8 mouse cellular contexts compared by ENCODE assay signal in genomic region chr9:63749296-63749915, GRCm38 (mm10). TPM values are rescaled to one million over a fixed set of nuclear protein-coding genes. Genes with fewer than 3 reads are reported as not detected.
DNase-seq lines count a peak whose midpoint lies in the region; ATAC-seq lines count a peak whose summit lies in the region.

No protein-coding gene starts in this region.

- no peaks in the 10 kb centered on the region for H3K9me3 ChIP-seq in heart, embryonic 12.5 days (replicated peaks)
- no peaks in the 10 kb centered on the region for H3K9me3 ChIP-seq in lung, embryonic 15.5 days
- H3K9me3 ChIP-seq in embryonic facial prominence, embryonic 11.5 days (replicated peaks; ENCODE audit: control insufficient read depth, low read length), result no peaks in the 10 kb centered on the region
- no peaks in the 10 kb centered on the region for H3K9me3 ChIP-seq in liver, embryonic 15.5 days (replicated peaks)

- H3K4me3 ChIP-seq in heart, embryonic 12.5 days, result no peak overlapping the region
- H3K4me3 ChIP-seq in lung, embryonic 15.5 days, result no peak overlapping the region
- H3K4me3 ChIP-seq in embryonic facial prominence, embryonic 11.5 days (ENCODE audit: low read depth, low read length), result no peak overlapping the region
- no peak overlapping the region for H3K4me3 ChIP-seq in liver, embryonic 15.5 days (replicated peaks)

- H3K9ac ChIP-seq in heart, embryonic 12.5 days, result peak overlapping the region; percentile 55; the same call in 1 of the 2 replicates
- H3K9ac ChIP-seq in lung, embryonic 15.5 days, result no peak overlapping the region
- H3K9ac ChIP-seq in embryonic facial prominence, embryonic 11.5 days (replicated peaks; ENCODE audit: low read length), result no peak overlapping the region
- no peak overlapping the region for H3K9ac ChIP-seq in liver, embryonic 15.5 days

- no peaks in the 10 kb centered on the region for H3K36me3 ChIP-seq in heart, embryonic 12.5 days
- H3K36me3 ChIP-seq in lung, embryonic 15.5 days, result no peaks in the 10 kb centered on the region
- H3K36me3 ChIP-seq in embryonic facial prominence, embryonic 11.5 days (replicated peaks; ENCODE audit: control insufficient read depth, insufficient read depth, low read depth, low read length), result no peaks in the 10 kb centered on the region; the same call in 1 of the 2 replicates
- H3K36me3 ChIP-seq in liver, embryonic 15.5 days (replicated peaks), result no peaks in the 10 kb centered on the region

- intact Hi-C loops in heart, postnatal 14 days (cut with DNase I), result no loop called here
- intact Hi-C loops in left cerebral cortex, postnatal 14 days (cut with DNase I), result no loop called here

- DNase-seq in heart, postnatal 14 days, result no peak
- no peak for DNase-seq in lung, postnatal 10 days
- no peak for DNase-seq in embryonic facial prominence, embryonic 11.5 days (ENCODE audit: low spot score)
- DNase-seq in left cerebral cortex, postnatal 14 days (ENCODE audit: low spot score in 2 of 2), result no peak
- no peak for DNase-seq in embryo, embryonic 10 days (ENCODE audit: low spot score)

- no peaks in the 10 kb centered on the region for H3K27me3 ChIP-seq in heart, embryonic 12.5 days (replicated peaks)
- no peaks in the 10 kb centered on the region for H3K27me3 ChIP-seq in lung, embryonic 15.5 days
- no peaks in the 10 kb centered on the region for H3K27me3 ChIP-seq in embryonic facial prominence, embryonic 11.5 days (ENCODE audit: control insufficient read depth, insufficient read depth, low read length)
- no peaks in the 10 kb centered on the region for H3K27me3 ChIP-seq in liver, embryonic 15.5 days

- H3K4me1 ChIP-seq in heart, embryonic 12.5 days (replicated peaks), result peaks cover 94% of the 10 kb centered on the region
- peaks cover 93% of the 10 kb centered on the region for H3K4me1 ChIP-seq in lung, embryonic 15.5 days
- H3K4me1 ChIP-seq in embryonic facial prominence, embryonic 11.5 days (ENCODE audit: control insufficient read depth, insufficient read depth, low read length), result peaks cover 10% of the 10 kb centered on the region
- H3K4me1 ChIP-seq in liver, embryonic 15.5 days (replicated peaks), result peaks cover 83% of the 10 kb centered on the region

- H3K4me2 ChIP-seq in heart, embryonic 12.5 days, result peak overlapping the region; percentile 49
- peak overlapping the region; percentile 14; the same call in 1 of the 2 replicates for H3K4me2 ChIP-seq in lung, embryonic 15.5 days
- no peak overlapping the region for H3K4me2 ChIP-seq in embryonic facial prominence, embryonic 11.5 days (ENCODE audit: low read depth, low read length)
- 0 out of 2 replicates have a peak overlapping the region, but pooled peaks have one; percentile 6 for H3K4me2 ChIP-seq in liver, embryonic 15.5 days

- ATAC-seq in heart, embryonic 12.5 days (ENCODE audit: insufficient number of reproducible peaks, low FRiP score), result no peak
- ATAC-seq in lung, embryonic 15.5 days (ENCODE audit: borderline replicate concordance, extremely low read depth, low FRiP score, low TSS enrichment), result no peak
- no peak for ATAC-seq in embryonic facial prominence, embryonic 11.5 days (replicated peaks; ENCODE audit: insufficient number of reproducible peaks, low FRiP score, low TSS enrichment, low read depth)
- ATAC-seq in liver, embryonic 15.5 days (ENCODE audit: insufficient read depth), result no peak

- H3K27ac ChIP-seq in heart, embryonic 12.5 days (ENCODE audit: poor library complexity, severe bottlenecking), result peak overlapping the region; percentile 75
- H3K27ac ChIP-seq in lung, embryonic 15.5 days, result peak overlapping the region; percentile 25
- H3K27ac ChIP-seq in embryonic facial prominence, embryonic 11.5 days (replicated peaks; ENCODE audit: low read depth, low read length), result 0 out of 2 replicates have a peak overlapping the region, but pooled peaks have one; percentile 1
- H3K27ac ChIP-seq in liver, embryonic 15.5 days (replicated peaks), result no peak overlapping the region

- 29% methylated on average over 15 of the region's 15 CpGs for WGBS in heart, embryonic 12.5 days
- 29% methylated on average over 15 of the region's 15 CpGs for WGBS in lung, embryonic 15.5 days
- 43% methylated on average over 15 of the region's 15 CpGs for WGBS in embryonic facial prominence, embryonic 11.5 days
- 23% methylated on average over 15 of the region's 15 CpGs for WGBS in liver, embryonic 15.5 days (ENCODE audit: insufficient replicate concordance)

RNA-seq across cellular contexts. Expression of gene Smad3, which starts 8.4 kb away (rescaled TPM):
- polyA plus RNA-seq in heart, embryonic 12.5 days (2016; fragmentation: Nextera tagmentation; extraction: Ambion mirVana), result 17.0 and 18.9 TPM in 2 replicates
- 10 to 100 TPM; 13.2 to 14.8 TPM for total RNA-seq in heart, postnatal 14 days (2021)
- polyA plus RNA-seq in lung, embryonic 15.5 days (2015; fragmentation: Nextera tagmentation; extraction: Ambion mirVana), result 20.2 and 20.7 TPM in 2 replicates
- polyA plus RNA-seq in embryonic facial prominence, embryonic 11.5 days (2014; fragmentation: Nextera tagmentation; extraction: Ambion mirVana), result 19.0 and 21.9 TPM in 2 replicates
- polyA plus RNA-seq in liver, embryonic 15.5 days (2015; fragmentation: Nextera tagmentation; extraction: Ambion mirVana), result 3.0 TPM in 2 replicates
- 10 to 100 TPM; 36.9 to 38.3 TPM for total RNA-seq in left cerebral cortex, postnatal 14 days (2021)
